Mouse (Mus musculus): ENCODE data around the gene Wnk1.

DNA sequence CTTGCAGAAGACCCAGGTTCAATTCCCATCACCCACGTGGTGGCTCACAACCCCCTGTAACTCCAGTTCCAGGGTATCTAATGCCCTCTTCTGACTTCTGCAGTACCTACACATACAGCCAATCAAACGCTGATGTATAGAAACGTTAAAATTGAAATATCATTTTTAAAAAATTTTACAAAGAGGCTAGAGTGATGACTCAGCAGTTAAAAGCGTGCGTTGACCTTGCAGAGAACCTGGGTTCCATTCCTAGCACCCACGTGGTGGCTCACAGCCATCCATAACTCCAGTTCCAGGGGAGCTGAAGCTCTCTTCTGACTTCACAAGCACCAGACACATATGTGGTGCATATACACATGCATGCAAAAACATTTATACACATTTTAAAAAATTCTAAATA lies 15.9 kb upstream of the Wnk1 start:
- TF ChIP-seq GATA1 (IDR thresholded peaks at IDR 0.05; ENCODE audit: borderline replicate concordance, low read length): no peak
- TF ChIP-seq FLI1 (IDR thresholded peaks at IDR 0.05; ENCODE audit: low read length): no peak
